Mouse (Mus musculus) cerebellum, adult 11 months (tissue): ENCODE data around the gene Dyx1c1.

Source experiments
- DNase-seq: peaks from one replicate; pipeline ENCODE4 v3.0.0; 2022

The Dyx1c1 gene

DNA sequence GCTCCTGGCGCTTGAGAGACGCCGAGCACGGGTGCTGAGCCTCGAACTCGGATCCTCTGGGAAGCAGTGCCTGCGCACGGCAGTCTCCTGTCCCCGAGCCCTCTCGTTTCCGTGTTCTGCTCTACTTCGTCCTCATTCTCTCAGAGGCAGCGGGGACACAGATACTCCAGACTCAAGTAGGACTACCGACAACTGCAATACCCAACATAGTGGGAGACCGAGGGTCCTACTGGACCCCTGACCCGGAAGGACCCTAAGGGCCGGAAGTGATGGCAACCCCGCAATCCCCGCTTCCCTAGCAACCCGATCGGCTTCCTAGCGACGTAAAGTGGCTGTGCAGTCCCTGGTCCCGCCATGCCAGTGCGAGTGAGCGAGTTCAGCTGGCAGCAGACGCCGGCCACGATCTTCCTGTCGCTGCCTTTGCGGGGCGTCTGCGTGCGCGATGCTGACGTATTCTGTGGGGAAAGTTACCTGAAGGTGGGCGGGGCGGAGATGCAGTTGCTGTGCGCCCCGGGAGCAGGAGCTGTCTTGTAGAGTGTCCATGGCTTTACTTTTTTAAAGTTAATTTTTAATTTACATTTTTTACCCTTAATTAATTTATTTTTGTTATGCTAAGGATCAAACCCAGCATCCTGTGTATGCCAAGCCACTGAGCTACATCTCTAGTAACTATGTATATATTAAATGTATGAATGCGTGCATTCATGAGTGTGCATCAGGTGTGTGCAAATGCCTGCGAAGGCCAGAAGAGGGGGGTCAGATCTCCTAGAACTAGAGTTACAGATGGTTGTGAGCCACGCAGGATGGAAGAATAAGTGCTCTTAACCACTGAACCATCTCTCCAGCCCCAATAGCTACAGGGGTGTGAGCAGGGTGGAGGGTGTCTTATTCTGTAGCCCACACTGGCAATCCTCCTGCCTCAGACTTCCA is at the start of gene Dyx1c1, which contains the start of gene Gm44503:
Gene Dyx1c1 (plus strand): TSS at position 265 of the 930 bp plus-strand sequence.
Gene Gm44503 (plus strand): TSS at position 332 of the 930 bp plus-strand sequence.
- DNase-seq, result peak; percentile 52

- DNase-seq, result no peak
Observed at GRCm38 (mm10) chr9:72911381-72911780, 47.2 kb upstream of the Dyx1c1 start.

- no peak for DNase-seq
Observed at GRCm38 (mm10) chr9:72913551-72913950, 45.0 kb upstream of the Dyx1c1 start.

- no peak for DNase-seq
Observed at GRCm38 (mm10) chr9:72915728-72916127, 42.9 kb upstream of the Dyx1c1 start.

GRCm38 (mm10) chr9:72923068-72923467 is 35.5 kb upstream of the Dyx1c1 start:
- DNase-seq, result no peak

- peak; percentile 21 for DNase-seq
Observed at GRCm38 (mm10) chr9:72925021-72925934, 33.3 kb upstream of the Dyx1c1 start, which contains the start of gene Pygo1. Pygo1 (plus strand) TSS chr9:72925645.

DNA sequence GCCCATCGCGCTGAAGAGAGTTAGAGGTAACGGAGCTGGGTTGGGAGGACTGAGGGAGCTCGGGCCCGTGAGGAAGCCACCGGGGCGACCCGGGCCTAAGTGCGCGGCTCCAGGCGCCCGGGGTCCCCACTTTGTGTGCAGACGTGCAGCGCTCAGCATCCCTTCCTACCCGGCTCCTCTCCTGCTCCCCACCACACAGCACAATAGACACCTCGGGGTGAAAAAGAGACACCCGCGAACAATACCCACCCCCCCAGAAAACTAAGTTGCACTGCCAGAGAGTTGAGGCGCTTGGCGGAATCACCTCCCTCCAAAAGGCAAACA is 32.7 kb upstream of the Dyx1c1 start:
- DNase-seq, result no peak

DNA sequence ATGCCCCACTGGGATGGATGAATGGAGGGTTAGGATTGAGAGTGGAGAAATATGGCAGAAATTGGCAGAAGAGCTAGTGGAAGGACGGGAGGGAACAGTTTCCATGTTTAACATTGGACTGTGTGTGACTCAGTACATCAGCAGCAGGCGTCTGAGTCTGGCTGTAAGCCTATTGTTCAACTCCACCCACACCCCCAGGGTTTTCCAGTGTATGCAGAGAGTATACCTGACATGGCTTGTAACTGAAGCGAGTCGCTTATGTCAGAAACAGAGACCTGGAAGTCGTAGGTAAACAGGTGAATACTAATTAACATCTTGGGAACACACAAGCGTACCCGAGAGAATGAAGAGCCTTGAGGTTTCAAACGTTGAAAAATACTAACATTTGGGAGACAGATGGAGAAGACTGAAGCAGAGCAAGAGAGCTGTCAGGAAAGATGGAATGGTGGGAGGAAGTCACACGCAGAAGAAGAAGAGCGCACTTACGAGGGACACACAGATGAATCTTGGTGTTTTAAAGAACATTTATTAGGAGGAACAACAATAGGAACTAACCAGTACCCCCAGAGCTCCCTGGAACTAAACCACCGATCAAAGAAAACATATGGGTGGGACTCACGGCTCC is 27.3 kb upstream of the Dyx1c1 start:
- no peak for DNase-seq

- DNase-seq, result no peak
Observed at GRCm38 (mm10) chr9:72935309-72935708, 23.3 kb upstream of the Dyx1c1 start.

DNA sequence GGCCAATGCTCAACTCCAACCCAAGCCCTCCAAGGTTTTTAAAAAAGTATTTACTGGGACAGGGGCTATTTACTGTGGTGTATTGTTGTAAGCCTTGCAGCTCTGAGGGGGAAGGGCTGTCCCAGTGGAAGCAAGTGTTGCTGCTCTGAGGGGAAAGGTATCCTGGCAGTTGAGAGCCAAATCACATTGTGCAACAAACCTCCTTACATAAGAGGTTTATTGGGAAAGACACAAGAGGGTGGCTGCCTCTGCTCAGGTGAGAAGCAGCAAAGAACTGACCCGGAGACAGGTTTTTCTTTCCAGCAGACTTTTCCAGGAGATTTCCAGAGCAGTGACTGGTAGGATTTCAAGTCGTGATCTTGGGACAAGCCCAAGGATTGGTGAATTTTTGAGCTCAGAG is 22.3 kb upstream of the Dyx1c1 start:
- DNase-seq, result no peak

DNA sequence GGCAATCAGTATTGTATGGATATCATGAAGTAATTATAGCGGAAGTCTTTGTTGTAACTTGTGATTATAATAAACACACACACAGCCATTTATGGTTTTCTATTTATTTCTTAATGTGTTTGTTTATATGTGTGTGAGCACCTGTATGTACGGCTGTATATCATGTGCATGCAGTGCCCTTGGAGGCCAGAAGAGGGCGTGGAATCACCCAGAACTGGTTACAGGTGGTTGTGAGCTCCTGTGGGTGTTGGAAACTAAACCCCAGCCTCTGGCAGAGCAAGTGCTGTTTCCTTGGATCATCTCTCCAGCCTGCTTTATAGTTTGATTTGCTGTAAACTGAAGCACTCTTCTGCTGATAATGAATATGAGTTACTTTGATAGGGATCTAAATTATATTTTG is 15.2 kb upstream of the Dyx1c1 start:
- DNase-seq, result no peak

- no peak for DNase-seq
Observed at GRCm38 (mm10) chr9:72944286-72944685, 14.3 kb upstream of the Dyx1c1 start.

DNA sequence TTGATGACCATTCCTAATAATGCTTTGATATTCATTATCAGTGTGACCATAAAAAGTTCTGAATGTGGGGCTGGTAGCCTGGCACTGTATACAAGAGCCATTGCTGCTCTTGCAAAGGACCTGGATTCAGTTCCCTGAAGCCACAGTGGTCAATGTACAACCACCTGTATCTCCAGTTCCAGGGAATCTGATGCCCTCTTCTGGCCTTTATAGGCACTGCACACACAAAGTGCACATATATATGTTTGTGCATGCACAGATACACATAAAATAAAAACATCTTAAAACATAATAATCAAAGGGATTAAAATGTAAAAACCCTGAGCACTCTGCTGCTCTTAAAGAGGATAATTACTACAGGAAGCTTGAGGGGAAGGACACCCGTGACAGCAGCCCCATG is 11.6 kb upstream of the Dyx1c1 start:
- DNase-seq, result no peak

DNA sequence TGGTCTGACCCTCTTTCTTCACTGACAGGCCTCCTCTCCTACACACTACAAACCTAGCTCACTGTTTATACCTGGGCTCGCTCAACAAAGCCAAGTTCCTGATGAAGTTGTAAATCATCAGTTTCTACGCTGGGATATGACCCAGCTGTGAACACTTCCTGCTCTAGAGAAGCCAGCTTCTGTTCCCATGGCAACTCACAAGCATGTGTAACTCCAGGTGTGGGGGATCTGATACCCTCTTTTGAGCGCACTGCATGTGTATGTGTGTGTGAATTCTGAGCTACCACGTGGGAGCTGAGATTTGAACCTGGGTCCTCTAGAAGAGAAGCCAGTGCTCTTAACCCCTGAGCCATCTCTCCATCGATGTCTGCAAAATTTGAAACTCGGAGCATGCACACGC is 9.0 kb upstream of the Dyx1c1 start:
- no peak for DNase-seq

DNA sequence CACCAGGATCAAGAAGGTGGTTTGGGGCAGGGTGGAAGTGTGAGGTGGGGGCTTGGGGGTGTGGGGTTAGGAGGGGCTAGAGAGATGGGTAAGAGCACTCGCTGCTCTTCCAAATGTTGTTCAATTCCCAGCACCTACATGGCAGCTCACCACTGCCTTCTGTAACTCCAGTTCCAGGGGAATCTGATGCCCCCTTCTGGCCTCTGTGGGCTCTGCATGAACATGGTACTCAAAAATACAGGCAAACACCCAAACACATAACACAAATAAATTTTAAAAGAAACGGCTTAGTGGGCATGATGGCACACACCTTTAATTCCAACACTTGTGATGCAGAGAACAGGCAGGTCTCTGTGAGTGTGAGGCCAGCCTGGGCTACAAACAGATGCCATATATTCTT is 3.8 kb upstream of the Dyx1c1 start:
- DNase-seq, result no peak

- no peak for DNase-seq
Observed at GRCm38 (mm10) chr9:72955546-72955945, 3.0 kb upstream of the Dyx1c1 start.

DNA sequence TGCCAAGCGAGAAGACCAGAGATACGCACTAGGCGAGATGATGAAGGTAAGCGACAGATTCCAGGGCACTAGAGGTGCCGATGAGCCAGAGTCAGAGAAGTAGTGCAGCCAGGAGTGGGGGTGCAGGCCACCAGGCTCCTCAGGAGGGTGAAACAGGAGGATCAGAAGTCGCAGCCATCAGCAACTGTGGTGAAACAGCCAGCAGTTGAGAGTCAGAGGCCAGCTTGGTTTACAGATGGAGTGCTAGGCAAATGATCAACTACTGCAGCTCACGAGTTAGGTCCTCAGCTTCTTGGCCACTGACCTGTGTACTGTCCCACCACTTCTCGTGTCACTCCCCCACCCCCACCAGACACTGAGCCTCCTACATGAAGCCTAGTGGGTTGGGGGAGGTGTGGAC is 2.8 kb downstream of the Dyx1c1 start:
- no peak for DNase-seq

- no peak for DNase-seq
Observed at GRCm38 (mm10) chr9:72961959-72962358, 3.4 kb downstream of the Dyx1c1 start.

DNA sequence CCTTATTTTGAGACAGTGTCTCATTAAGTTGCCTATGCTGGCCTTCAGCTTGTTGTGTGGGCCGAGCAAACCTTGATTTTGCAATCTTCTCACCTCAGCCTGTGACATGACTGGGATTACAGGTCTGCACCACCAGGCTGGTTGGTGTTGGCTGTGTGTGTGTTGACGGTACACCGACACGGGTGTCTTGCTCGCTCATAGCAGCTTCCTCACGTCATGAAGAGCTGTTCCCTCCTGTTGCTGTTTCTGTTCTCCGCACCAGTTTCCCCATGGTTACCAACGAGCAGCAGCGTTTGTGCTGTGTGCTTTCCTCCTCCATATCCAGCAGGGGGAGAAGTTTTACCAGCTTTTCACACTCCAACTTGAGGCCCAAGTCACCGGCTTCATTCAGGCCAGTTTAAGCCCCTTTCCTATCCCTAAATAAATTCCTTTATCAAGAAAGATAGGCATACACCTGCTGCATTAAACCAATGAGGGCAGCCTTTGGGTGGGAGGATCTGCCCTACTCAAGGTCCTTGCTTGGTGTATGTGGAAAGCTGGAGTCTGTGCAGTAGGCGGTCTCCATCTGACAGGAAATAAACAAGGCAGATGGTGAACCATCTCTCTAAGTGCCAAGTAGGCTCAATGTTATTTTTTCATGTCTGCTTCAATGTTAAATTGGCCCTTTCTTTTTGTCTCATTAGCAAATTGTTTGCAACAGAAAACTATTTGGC is 9.9 kb downstream of the Dyx1c1 start:
- DNase-seq, result peak; percentile 45

DNA sequence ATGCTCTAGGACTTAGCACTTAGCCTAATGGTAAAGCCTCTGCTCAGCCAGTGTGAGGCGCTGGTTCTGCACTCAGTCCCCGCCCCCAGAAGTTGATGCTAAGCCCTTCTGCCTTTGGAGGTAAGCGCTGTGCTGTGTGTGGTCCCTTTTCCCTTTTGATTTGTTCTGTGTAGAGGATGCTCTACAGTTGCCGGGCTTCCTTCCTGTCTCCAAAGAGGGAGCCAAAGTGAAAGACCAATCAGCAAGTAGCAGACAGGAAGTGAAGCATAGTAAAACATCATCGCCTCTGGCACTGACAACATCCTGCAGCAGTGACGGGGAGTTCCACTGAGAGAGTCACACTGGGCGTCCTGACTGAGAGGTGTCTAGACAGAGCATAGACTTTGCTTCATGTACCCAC is 11.3 kb downstream of the Dyx1c1 start:
- DNase-seq, result no peak

GRCm38 (mm10) chr9:72972435-72972834 is 13.8 kb downstream of the Dyx1c1 start:
- DNase-seq, result no peak

DNA sequence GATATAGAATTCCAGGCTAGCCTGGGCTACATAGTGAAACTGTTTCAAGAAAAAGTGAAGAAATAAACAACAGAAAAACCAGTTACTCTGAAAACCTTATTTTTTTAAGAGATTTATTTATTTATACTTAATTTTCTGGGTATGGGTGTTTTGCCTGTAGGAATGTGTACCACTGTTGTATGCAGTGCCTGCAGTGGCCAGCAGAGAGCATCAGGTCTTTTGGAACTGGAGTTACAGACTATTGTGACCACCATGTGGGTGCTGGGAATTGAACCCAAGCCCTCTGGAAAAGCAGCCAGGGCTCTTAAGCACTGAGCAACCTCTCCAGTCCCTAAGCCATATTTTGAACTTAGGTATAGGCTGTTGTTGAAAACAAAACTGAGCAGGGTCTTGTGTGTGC is 14.4 kb downstream of the Dyx1c1 start:
- no peak for DNase-seq

GRCm38 (mm10) chr9:72974734-72975133 is 16.1 kb downstream of the Dyx1c1 start:
- DNase-seq, result no peak
